Mouse (Mus musculus): ENCODE measurements around the gene Tut7.
A peak's percentile ranks its signal among the peaks of the same experiment; 100 is the strongest.
"Not testable (repeated sequence)": the region's sequence is repeated elsewhere in the genome, so short reads cannot be mapped to it uniquely, and the experiment has no call there.

The Tut7 gene

DNA sequence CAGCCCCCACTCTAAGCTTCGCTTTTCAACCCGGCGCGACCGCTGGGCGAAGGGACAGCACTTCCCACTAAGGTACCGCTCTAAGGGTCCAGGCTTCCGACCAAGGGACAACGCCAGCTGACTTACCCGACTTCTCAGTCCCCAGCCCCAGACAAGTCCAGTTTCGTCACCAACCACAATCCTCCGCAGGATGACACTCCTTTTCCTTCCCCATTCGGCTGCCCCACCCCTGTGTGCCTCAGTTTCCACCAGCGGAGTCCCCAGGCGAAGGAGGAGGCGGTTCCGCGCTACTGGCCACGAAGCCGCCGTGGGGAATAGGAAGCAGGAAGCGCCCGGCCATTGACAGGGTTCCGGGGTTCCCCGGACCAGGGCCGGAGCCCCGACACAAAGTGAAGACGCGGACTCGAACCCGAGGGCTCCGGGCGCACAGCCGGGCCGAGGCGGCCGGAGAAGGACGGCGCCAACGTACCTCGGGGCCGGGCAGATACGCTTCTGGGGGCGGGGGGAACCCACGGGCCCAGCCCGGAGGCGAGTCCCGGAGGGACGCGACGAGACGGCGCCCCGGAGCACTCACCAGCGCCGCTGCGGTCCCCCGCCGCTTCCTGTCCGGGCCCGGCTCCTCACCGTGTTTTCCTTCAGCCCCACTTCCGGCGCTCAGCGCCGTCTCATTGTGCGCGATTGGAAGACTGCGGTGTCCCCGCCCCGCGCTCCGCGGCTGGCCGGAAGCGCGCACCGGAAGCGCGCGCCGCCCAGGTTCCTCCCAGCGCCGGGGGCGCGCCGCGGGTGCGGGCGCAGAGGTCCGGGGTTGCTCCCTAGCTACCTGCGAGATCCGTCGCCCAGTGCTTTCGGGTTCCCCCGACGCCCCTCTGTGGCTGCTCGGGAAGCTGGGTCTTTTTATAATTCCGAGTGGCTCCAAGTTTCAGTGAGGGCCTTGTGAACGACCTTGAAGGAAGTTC lies at the start of gene Tut7:
Tut7 (minus strand) TSS at position 641 of the 956 bp plus-strand sequence.
- peak; percentile 93 for DNase-seq (ENCODE audit: low spot score)

DNA sequence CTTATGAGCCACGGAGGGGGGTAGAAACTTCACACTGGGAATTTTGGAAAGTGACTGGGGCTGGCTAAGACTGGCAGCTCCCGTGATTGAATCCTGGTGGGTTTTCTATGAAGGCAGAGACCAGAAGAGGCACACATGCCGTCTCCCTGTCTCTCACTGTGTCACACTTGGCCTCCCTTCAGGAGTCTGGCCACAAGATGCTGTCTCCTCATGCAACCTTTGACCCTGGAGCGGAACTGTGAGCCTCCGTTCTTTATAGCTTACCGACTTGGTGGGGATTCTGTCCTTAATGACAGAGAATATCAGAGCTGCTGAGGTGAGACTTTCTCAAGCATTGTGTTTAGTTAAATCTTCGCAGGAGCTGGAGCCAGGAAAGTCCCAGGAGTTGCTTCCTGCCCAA lies 49.5 kb upstream of the Tut7 start:
- no peak for DNase-seq (ENCODE audit: low spot score)

DNA sequence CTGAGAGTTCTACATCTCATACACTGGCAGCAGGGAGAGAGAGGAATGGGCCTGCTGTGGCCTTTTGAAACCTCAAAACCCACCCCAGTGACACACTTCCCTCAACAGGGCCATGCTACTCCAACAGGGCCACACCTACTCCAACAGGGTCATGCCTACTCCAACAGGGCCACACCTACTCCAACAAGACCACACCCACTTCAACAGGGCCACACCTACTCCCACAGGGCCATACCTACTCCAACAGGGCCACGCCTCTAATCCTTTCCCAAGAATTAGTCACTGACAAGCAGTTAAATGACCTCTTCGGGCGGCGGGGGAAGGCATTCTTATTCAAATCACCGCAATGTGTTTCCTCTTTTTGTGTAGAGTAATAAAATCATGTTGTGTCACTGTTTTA lies 47.1 kb upstream of the Tut7 start:
- no peak for DNase-seq (ENCODE audit: low spot score)

DNA sequence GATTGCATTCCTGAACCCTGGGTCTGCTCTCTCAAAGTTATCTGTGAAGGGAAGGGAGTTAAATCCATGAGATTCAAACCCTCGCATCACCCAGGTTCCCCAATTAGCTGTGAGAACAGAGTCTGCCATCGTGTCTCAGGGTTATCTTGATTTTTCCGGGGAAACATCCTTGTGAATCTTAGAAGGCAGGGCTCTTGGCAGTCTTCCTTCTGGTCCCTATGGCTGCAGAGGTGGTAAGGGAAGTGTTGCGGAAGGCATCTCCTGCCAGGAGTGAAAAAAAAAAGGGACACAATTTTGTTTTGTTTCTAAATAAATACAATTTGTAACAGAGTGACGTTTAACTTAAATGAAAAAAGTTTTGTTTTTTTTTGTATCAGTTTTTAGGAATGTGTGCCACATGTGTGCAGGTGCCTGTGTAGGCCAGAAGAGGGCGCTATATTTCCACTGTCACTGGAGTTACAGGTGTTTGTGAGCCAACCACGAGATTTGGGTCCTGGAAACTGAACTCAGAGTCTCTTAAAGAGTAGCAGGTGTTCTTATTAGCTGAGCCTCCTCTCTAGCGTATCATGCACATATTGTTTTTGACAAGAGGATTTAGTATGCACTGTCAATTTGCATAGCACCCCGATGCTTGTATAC lies 45.2 kb upstream of the Tut7 start:
- DNase-seq (ENCODE audit: low spot score): no peak

DNA sequence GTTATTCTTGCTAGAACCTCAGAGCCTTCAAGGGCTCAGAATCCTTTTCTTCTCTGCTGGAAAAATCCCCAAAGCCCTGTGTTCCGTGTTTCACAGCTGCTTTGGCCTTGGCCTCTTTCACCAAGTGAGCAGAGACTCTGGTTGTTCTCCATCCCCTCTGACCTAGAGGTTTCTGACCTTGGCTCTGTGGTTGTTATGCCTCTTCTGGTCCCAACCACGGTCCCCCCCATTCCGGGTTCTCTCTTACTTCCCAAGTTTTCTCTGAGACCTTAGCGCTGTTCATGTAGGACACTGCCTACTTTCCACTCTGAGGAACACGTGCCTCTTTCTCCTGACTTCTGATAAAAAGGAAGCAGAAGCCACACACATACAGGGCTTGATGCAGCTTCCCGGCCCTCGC lies 44.2 kb upstream of the Tut7 start:
- no peak for DNase-seq (ENCODE audit: low spot score)

DNA sequence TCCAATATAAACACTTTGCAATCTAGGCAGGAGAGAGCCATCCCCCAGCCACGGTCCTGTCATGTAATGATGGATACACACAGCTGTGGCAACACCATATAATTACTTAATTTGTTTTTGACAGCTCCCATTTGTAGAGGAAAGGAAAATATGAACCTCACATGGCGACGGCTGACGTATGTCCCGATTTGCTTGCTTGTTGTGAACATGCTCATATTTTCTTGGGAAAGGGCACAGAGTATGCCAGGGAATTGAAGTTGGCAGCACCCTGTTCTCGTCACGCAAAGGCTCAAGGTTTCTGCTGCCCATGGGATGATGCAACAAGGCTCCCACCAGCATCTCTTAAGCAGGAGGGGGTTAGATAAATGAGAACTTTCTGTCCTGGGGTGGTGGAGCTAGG lies 36.6 kb upstream of the Tut7 start:
- no peak for DNase-seq (ENCODE audit: low spot score)

DNA sequence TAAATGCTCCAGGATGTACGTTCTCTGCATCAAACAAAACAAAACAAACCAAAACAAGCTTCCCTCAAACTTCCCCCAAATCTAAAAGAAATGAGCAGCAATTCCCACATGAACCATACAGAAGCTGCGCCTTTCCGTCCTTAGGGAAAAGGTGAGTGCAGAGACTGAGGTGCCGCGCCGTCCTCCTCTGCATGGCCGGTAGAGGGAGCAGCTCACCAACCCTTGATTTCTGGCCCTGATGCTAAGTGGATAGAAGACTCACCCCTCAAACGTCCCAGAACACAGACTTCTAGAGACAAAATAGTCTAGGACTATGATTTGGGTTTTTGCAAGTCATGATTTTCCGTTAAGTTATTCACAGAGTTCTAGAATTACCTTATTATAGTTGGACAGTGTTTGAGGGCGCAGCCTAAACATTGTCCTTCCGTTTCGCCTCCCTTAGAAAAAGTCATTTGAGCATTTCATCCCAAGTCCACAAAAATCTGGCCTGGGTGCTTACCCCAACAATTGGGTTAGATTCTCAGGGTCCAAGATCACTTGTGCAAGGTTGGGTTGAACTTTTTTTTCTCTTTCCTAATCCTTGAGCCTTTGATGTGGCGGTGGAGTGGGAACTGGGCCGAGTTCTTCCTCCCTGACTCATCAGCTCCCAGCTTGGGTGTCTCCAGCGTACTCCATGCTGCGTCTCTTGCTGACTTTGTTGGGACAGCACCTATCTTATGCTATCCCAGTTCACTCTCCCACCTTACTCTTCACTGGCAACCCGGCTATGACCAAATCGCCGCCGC lies 33.5 kb upstream of the Tut7 start:
- peak; percentile 40 for DNase-seq (ENCODE audit: low spot score)

DNA sequence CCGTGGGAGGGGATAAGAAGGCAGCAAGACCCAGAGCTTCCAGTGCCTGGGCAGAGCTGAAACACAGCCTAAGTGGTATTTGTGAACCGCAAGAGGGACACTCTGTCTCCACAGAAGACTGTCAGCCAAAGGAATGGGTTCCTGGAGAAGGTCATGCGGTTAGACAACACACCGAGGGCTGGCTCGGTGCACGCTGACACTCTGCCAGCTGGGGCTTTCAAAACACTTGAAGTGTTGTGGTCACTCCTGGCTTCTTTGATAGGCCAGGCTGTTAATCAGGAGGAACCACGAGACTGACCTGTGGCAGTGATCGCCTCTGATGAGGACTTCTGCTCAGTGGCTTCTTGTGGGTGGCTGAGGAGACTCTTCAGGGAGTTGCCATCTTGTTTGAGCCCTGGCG lies 30.5 kb upstream of the Tut7 start:
- DNase-seq (ENCODE audit: low spot score): no peak

DNA sequence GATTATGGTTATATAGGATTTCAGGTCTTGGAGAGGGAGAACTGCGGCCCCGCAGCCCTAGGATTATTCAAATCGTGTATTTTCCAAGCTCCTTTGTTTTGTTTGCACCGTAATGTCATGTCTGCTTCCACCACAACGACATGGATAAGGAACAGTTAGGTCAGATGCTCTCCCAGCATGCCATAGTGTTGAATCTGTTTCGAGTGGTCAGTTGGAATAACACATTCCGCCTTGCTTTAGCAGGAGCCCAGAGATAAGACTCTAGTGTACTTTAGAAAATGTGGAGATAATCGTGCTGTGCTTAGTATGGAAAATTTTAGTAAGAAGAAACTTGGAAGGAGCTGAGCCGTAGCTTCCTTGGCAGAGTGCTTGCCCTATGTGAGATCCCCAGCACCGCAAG lies 27.4 kb upstream of the Tut7 start:
- no peak for DNase-seq (ENCODE audit: low spot score)

DNA sequence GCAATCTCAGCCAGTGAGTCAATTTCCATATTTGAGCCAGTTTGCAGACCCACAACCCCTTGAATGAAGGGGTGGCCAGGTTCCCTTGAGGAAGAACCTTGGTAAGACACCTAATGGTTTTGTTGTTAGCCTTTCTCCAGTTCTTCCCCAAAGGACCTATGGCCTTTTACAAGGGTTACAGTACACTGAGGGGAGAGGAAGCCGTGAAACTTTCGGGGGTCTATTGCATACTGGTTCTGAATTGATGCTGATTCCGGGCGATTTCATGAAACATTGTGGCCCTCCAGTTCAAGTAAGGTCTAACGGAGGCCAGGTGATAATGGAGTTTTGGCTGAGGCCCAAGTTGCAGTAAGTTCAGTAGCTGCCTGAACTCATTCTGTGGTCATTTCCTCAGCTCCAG lies 21.7 kb upstream of the Tut7 start:
- no peak for DNase-seq (ENCODE audit: low spot score)

DNA sequence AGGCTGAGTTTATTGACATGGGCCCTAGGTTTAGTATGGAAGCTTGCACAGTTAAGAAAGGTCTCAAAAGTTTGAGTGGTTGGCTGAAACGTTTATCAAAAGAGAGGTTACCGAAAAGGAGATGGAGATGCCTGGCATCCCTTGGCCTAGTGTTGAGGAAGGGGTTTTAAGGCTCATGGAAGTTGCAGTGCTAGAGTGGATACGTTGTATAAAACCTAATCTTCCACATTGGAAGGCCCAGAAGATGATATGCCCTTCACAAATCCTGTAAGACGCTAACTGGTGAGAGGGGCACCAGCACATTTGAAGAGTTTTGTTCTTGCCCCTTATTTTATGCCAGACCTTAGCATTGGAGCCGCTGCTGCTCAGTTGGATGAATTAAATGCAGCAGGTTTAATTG lies 21.0 kb upstream of the Tut7 start:
- DNase-seq (ENCODE audit: low spot score): no peak

DNA sequence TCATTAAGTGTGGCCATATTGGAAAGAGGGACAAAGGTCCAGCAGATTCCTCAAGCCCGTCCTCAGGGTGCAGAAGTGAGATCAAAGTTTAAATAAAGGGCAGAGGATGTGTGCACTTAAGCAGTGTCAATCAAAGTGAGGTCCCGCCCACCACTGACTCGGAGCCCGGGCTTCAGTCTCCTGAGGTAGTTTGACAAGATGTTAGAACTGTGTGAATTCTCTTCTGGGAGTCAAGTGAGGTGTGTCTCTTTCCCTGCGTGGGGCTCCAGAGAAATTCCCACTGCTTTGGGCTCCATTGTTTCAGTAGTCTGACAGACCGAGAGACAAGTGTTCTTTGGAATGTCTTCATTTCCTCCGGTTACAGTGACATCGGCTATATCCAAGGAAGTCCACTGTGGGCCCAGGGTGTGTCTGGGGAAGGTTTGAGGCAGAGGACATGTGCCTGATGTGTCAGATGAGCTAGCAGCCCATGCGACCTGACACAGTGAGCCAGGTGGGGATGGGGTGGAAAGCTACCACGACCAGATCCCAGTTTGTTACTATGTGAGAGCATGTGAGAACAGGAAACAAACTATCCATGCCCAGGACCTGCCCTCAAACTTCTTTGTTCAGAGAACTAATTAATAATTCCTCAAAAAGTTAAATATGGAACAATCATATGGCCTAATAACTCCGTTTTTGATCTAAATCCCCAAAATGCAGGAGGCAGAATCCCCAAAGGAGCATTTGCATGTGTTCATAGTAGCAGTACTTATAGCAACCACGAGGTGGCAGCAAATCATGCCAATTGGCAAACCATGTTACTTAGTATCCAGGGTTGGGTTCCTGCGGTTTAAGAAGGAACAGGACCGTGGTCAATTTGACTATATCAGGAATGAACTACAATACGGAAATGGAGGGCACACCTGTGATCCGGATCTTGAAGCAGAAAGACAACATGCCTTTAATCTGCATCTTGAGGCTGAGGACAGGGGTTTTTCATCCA lies 19.6 kb upstream of the Tut7 start:
- DNase-seq (ENCODE audit: low spot score): peak; percentile 83

DNA sequence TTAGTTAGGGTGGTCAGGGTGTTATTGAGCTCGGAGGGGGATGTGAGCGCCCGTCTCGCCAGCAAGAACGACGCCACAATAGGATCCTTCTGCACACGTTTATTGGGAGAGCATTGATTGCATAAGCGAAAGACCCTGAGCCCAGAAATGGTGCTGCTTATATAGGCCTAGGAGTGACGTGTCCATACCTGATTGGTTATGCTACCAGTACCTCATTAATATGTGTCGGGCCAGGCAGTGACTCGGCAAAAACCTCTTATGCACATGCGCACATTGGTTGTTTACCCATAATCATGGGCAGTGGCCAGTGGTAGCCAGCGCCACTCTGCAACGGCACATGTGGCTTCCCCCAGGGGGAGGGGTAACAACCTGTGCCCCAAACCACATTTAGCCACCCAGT lies 18.8 kb upstream of the Tut7 start:
- DNase-seq (ENCODE audit: low spot score): not testable (repeated sequence)

DNA sequence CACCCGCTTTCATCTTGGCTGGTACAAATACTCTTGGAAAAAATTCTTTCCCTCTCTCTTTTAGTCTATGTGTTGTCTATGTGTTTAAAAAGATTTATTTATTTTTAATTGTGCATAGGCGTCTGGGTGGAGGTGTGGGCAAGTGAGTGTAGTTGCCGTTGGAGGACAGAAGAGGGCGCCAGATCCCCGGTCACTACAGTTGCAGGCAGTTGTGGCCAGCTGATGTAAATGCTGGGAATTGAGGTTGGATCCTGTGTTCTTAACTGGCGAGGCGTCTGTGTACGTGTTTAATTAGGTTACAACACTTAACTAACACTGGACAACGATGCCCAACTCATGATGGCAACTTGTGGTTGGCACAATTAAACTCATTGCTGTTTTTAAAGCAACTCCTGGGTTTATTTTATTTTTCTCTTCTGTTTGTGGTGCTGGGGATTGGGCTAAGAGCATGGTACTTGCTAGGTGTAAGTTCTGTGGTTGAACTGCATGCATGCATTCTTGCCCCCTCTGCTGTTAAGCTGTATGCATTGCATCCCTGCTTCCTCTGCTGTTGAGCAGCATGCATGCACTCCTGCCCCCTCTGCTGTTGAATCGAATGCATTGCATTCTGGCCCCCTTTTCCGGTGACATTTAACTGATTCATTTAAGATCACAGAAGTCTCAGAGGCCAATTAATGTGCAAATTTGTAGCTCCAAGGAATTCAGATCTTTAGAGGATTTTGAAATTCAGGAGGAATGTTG lies 17.7 kb upstream of the Tut7 start:
- peak; percentile 90 for DNase-seq (ENCODE audit: low spot score)

DNA sequence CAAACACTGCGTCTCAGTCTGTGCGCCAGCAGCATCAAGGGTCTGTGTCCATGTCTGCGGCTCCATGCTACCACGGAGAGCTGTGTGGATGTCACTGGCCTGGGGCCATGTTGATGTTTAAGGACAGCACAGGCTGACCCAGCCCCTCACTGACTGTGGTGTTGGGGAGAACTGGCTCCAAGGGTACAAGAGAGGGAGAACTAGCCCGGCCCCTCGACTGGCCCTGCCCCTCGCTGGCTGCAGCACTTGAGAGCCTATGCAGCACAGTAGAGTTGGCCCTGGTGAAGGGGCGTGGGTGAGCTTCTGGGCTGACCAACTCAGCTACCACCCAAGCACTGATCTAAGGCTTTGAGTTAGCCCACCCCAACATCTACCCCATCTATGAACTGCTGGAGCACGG lies 16.4 kb upstream of the Tut7 start:
- no peak for DNase-seq (ENCODE audit: low spot score)

DNA sequence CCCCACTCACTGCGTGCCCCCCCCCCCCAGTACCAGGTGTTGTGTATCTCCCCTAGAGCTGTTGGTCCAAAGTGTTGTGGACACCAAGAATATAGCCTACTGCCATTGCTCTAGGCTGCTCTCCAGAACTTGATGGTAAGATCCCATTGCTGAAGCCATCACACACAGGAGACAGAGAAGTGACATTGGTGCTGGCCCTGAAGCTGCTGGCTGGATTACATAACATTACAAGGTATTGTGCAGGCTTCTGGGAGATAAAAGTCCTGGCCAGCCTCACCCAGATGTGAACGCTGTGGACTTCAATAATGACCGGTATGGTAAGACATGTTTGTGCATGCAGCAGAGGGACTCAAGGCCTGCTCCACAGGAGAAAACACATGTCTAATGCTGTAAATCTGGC lies 15.5 kb upstream of the Tut7 start:
- no peak for DNase-seq (ENCODE audit: low spot score)

DNA sequence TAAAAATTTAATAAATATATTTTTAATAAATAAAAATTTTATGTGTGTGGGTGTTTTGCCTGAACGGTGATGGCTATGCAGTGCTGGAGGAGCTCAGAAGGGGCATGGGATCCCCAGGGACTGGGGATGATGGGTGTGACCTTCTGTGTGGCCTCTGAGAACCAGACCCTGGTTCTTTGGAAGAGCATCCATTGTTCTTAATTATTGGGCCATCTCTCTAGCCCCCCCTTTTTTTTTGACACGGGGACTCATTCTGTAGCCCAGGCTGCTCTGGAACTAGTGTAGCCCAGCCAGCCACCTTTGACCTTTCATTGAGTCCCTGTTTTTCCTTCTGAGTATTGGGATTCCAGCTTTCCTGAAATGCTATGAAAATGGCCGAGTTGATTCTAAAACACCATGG lies 13.9 kb upstream of the Tut7 start:
- DNase-seq (ENCODE audit: low spot score): no peak

DNA sequence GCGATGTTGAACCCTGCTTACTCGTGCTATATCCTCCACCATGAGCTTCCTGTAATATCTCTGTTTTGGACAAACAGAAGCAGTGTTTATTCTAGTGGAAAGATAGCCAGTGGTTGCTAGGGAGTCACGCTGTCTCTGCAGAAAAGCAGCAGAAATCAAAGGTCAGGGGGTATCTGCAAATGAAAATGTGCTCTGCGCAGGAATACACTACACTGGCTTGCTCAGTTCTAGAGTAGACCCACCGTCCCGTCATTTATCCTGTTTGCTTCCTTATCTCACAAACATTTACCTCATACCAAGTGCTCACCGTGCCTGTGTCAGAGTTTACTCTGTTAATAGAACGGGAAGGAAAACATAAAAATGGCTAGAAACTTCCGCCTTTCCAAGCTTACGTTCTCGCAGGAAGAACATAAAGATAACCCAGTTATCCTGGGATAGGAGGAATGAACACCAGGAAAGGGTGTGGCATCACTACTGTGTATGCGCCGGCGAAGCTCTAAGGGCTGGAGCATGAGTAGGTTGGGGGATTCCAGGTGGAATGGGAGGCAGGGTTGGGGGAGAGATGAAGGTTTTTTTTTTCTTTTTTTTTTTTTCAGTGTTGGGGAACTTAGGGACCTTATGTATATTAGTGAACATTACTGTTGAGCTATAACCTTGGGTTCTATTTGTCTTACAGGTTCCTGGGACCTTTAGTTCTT lies 13.3 kb upstream of the Tut7 start:
- DNase-seq (ENCODE audit: low spot score): peak; percentile 27

DNA sequence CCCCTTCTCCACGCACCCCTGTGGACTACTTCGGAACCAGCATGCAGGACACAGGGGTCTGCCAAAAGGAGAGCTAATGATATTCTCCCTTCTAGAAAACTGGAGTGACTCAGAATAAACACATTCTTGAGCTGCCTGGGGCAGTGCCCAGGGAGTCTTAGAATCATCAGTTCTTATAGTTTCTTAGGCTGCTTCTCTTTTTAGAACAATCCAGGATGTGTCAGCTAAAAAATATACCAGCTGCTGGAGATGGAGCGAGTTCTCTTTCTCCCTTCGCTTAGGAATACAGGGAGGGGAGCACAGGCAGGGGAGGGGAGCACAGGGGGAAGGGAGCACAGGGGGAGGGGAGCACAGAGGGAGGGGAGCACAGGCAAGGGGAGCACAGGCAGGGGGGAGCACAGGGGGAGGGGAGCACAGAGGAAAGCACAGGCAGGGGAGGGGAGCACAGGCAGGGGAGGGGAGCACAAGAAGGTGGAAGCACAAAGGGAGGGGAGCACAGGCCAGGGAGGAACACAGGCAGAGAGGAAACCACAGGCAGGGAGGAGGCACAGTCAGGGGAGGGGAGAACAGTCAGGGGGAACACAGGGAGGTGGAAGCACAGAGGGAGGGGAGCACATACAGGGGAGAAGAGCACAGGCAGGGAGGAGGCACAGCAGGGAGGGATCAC lies 12.0 kb upstream of the Tut7 start:
- no peak for DNase-seq (ENCODE audit: low spot score)

DNA sequence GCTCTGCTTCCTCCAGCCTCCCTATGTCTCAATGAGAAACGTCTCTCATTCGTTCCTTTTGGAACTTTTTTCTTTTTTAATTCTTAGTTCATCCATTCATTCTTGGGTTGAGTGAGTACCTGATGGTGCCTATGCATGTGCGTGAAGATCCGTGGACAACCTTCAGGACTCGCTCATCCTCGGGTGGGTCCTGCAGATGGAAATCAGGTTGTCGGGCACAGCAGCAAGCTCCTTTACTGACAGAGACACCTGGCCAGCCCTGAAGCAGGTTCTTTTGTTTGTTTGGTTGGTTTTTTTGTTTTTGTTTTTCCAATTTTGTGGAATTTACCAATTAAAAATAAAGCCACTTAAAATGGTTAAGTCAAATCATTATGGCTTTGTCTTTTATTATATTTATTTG lies 9.9 kb upstream of the Tut7 start:
- DNase-seq (ENCODE audit: low spot score): no peak

All from MN1 (cell line).